Mouse (Mus musculus): ENCODE measurements at regions not wholly inside any gene's neighbourhood (a gene's known extent, or its start where the extent isn't known, plus 50 kb on each side); places are given as distances from the start of the nearest gene placed in this dataset.

GRCm38 (mm10) chr6:99932923-99933322 is 206.7 kb upstream of the Prok2 start:
- no peak for DNase-seq

DNA sequence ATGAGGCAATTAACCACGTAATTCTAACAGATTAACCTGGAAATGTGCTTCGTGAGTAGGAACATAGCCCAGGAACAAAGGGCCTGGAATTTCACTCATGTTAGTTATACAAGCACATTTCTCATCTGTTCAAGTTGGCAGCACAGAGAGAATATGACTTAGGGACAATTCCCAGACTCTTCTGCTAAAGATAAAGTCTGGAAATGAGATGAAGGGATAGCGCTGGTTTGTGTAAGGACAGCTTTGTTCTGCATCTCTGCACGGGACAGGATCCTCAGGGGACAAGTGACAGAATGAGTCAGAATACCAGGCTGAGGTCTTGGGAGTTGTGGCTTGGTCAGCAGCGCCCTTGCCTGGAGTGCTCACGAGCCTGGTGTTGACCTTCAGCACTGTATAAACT is 206.2 kb upstream of the Prok2 start:
- DNase-seq, result no peak

DNA sequence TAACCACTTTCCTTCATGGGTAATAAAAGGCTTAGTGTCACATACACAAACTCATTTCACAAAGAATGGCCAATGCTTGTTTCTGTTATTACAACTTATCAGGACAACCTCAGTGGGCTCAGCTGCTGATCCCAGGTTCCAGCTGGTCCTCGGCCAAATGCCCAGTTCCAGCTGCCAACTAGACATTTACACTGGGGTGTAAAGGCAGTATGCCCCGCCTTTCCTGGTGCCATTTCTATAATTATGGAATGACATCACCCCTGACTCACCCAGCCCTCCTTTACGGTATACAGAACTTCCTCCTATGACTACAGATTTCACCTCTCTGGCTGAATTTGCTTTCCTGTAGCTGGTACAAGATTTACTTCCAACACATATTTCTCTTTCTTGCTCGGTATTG is 205.4 kb upstream of the Prok2 start:
- DNase-seq, result peak; percentile 91

DNA sequence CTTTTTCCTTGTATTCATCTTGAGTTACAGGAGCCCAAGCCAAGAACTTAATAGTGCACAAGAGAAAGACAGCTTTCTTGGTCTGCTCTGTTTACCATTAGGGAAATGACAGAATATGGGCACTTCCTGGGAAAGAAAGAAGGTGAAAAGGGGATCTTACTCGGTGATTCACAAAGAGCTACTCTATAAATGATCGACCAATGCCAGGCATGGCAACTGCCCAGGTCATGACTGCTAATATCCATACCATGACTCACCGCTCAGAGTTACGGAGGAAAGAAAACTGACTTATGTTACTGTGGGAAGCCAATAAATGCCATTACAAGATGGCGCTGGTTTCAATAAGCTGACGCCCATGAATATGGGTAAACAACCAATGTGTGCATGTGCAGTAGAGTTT is 204.1 kb upstream of the Prok2 start:
- no peak for DNase-seq

DNA sequence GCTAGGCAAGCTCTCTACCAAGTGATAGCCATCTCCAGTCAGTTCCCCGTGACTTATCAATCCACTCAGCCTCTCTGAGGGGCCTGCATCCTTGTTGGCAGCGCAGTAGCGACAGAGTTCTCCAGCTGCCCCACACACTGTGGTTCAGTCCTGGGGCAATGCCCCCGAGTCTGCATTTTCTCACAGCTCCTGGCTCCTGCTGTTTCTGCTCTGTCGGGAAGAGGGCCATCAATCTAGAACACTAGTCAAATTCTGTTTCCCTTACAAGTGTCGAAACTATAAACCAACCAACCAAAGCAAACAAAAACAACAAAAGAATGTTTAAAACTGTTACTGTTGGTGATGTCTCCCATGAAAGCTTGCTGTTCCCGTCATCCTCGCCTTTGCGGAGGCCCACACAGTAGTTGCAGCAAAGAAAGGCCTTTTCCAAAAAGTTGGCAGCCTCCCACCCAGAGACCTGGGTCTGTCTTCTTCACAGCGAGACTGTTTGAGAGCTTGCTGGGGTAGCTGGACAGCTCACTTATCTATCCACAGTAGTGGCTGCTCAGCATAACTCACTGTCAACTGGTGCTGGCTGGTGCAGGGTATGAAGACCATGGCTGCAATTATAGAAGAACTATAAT is 201.9 kb upstream of the Prok2 start:
- DNase-seq, result no peak

DNA sequence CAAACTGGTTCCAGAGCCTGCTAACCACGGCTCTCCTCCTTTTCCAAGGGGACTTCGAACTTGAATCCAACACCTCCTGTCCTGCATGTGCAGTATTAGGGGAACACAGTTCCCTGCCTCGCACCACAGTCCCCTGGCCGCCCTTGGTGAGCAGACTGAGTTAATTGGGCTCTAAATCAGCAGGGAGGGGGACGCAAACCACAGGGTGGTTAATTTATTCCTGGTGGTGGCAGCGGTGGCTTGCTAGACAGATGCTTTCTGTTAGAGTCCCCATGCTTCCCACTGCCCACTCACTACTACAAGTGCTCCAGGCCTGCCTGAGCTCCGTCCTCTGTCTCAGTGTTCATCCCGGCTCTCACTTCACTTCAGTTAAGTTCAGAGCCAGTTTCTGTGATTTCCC is 198.0 kb upstream of the Prok2 start:
- DNase-seq, result no peak

DNA sequence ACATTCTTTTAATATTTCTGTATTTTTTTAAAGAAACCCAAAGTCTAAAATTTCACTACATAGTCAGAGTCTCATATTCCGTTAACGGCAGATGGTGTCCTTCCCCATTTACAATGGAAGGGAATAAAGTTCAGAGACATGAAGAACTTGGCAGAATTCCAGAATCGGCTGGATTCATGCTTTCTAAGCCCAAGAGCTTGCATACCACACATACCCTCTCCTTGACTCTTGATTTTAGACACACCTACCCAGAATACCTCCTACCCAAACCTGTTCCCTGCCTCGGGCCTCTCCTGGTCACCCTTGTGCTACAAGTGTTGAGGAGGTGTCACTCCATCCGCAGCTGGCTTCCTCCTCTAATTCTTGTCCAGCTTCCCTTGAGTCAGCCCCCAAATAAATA is 195.8 kb upstream of the Prok2 start:
- no peak for DNase-seq

DNA sequence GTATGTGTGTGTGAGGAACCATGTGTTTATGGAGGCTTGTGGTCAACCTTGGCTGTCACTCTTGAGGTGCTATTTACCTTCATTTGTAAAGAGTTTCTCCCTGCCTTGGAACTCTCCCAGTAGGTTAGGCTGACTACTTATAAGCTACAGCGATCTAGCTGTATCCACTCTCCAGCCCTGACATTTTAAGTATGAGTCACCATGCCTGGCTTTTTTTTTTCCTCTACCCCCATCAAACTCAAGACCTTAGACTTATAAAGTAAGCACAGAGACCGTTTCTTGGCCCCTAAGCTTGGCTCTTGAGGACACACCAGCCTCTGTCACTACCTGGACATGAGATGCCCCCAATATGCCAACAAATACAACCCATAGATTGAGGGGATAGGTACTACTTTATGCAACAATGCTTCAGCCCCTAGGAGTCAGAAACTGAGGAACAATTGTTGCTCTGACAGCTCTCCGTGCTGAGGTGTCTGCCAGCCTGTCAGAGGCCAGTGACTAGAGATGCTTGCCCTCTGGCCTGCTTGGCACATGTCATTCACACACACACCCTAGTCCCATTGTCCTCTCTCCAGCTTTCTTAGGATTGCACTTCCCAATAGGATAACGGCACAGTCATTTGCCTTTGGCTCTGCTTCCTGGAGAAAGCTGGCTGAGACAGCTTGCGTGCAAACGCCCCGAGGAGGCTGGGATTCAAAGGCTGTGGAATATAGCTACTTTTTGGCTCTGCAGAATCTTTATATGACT is 193.8 kb upstream of the Prok2 start:
- DNase-seq, result peak; percentile 93

DNA sequence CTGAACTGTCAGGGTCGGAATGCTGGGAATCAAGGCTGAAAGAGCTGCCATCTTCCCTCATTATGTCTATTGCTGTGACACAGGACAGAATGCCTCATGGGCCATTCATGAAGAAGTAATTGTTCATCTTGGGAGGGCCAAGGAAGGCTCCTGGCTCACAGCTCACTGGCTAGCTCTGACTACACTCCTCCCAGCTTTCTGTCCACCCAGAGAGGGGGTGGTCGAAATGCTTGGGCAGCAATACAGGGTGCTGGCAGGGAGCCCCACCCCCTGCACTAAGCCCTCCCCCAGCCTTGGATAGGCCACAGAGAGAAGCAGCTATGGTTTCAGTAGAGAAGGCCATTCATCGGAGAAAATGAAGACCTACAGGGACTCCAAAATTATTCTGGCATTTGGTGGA is 192.2 kb upstream of the Prok2 start:
- DNase-seq, result no peak

DNA sequence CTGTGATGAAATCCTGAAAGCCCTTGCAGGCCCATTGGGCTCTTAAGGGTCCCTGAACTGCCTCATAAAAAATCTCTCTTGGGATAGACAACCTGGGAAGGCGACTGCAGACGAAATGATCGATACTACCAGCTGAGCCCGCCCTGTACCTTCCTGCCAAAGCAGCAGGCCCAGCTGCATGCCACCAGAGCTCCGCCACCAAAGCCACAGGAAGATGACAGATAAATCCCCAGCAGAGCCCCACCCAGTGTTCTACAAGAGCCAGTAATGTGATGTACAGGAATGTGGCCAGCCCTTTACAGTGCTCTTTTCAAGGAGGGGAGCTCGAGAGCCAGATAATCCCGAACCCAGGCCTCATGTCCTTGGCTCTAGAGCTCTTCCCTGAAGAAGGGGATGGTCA is 183.7 kb upstream of the Prok2 start:
- DNase-seq, result no peak

DNA sequence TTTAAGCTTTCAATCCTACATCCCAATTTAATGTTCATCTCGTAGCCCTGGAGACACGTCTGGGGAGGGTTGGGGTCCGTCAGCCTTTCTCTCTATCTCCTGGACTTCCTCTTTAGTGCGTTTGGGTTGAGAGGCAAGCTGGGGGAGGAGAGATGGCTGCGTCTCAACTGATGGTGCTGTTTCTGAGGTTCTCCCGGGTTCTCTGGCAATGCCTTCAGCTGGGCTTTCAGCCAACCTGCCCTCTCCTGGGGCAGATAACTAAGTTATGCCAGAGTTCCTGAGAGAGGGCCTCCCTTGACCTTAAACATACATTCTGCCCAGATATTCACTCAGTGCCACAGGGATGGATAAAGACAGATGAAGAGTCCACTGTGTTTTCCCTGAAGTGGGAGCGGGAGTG is 183.3 kb upstream of the Prok2 start:
- peak; percentile 95 for DNase-seq

- DNase-seq, result no peak
These were observed 181.9 kb upstream of the Prok2 start for GRCm38 (mm10) chr6:99908066-99908465.

GRCm38 (mm10) chr6:99905194-99905593 is 179.0 kb upstream of the Prok2 start:
- no peak for DNase-seq

GRCm38 (mm10) chr6:99904607-99905006 is 178.4 kb upstream of the Prok2 start:
- DNase-seq, result peak; percentile 96

GRCm38 (mm10) chr6:99904044-99904443 is 177.9 kb upstream of the Prok2 start:
- DNase-seq, result peak; percentile 94

DNA sequence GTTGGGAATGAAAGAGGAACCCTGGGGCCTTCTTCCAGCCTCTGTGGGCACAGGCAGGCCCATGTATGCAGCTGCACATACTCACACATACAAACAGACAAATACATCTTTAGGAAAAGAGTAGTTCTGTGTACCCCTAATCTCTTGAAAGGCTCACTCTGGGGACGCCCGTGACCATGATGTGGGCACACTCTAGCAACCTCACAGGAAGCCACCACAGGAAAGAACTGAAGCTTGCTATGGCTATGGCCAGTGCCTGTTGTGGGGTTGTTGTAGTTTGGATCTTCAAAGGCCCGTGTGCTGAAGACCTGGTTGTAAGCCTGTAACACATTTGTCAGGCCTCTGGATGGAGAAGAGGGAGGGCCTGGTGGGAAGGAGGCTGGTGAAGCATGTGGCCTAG is 175.4 kb upstream of the Prok2 start:
- no peak for DNase-seq

- no peak for DNase-seq
These were observed 175.0 kb upstream of the Prok2 start for GRCm38 (mm10) chr6:99901146-99901545.

- no peak for DNase-seq
These were observed 173.5 kb upstream of the Prok2 start for GRCm38 (mm10) chr6:99899704-99900103.

DNA sequence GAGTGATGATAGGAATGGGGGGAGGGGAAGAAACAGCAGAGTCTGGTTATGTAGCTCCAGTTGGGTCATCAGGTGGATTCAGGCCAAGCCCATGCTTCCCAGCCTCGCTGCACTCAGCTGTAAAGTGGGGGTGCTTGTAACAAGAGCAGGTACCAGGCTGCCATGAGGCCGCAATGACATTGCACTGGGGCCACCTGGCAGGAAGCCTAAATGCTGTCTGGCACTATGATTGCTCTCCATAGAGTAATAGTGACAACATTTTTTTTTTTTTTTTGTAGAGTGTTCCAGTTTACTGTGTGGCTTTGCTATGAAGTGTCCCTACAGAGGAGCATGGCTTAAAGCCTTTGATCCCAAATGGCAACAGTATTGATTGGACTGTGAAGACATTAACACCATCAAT is 171.9 kb upstream of the Prok2 start:
- DNase-seq, result no peak

DNA sequence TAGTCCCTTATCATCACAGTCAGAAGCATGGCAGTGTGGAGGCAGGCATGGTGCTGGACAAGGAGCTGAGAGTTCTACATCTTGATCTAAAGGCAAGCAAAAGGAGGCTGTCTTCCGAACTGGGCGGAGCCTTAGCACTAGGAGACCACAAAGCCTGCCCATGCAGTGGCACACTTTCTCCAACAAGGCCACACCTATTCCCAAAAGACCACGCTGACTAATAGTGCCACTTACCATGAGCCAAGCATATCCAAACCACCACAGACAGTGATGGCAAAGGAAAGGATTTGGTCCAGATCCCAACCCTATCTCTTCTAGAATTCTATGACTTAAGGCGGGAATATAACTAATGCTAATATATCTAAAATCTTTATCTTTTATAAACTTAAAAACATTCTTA is 169.4 kb upstream of the Prok2 start:
- no peak for DNase-seq

- DNase-seq, result no peak
These were observed 167.7 kb upstream of the Prok2 start for GRCm38 (mm10) chr6:99893936-99894335.

DNA sequence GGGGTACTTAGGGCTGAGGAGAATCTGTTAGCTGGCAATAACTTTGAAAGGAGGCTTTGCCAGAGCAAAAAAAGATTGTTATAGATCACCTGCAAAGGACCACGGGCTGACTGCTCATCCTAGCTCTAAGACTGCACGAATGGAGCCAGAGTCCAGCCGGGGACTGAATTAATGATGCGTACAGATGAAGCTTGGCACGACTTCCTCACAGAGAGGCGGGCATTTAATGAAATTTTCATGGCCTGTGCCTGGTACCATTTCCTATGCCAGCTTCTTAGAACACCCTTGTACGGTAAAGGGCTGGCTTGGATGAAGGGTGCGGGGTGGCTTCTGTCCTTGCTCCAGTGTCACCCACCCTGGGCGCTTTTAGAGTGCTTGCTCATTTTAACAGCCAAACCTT is 166.0 kb upstream of the Prok2 start:
- DNase-seq, result no peak

GRCm38 (mm10) chr6:99891790-99892189 is 165.6 kb upstream of the Prok2 start:
- no peak for DNase-seq

DNA sequence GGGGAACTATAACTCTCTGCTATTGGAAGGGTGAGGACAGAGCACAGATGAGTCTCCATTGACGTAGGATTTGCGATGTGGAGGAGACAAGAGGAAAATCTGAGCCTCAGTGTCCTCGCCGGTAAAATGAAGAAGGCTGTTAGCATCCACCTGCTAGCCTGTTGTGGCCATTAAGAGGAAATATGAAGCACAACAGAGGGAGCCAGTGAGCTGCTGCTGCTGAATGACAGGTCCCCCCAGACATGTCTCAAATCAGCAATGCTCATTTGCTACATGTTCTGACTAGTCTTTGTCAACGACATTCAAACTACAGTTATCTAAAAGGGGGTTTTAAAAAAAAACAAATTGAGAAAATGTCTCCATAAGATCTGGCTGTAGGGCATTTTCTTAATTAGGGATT is 164.6 kb upstream of the Prok2 start:
- DNase-seq, result no peak

DNA sequence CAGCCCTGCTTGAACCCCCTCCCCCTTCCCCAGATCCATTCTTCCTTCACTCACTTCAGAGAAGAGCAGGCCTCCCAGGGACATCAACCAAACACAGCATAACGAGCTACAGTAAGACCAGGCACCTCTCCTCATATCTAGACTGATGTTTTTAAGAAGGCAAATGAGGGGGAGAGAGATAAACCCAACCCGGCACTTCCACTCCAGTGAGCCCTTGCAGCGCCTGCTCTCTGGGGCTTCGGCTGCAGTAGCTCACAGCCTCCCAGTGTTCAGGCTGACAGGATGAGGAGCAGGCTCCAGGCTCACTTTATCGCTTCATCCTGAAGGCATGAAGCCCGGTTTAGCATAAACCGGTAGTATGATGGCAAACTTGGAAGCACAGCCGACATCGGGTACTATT is 162.9 kb upstream of the Prok2 start:
- no peak for DNase-seq
